In the genomic region with DNA sequence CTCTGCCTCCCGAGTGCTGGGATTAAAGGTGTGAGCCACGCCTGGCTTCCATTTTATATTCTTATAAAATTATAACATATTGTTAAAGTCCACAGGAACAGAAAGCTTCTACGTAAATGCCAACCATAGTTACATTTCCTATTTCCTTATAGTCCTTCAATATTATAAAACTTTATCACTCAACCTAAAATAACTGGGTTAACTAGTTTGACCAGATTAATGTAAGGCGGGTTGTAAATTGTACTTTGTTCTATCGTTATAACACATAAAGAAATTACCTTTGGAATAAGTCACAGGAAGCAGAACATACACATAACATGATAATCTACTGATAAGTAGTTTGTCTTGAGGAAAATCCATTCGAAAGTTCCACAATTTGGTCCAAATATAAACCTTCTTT, we compare ENCODE assay signal across 15 mouse cellular contexts.
"Had no signal": no experiment of that assay in that cellular context is flagged by ENCODE, and none has a peak within 500 bp of the region (broad histone marks: within the 10 kb centered on the region; RNA-seq: fewer than 3 reads in every experiment).

No protein-coding gene starts in this region.

- H3K9me3 ChIP-seq: neural tube, embryonic 15.5 days; stomach, embryonic 15.5 days had no signal

- H3K4me2 ChIP-seq: neural tube, embryonic 15.5 days; stomach, embryonic 15.5 days had no signal

- H3K36me3 ChIP-seq: neural tube, embryonic 15.5 days; stomach, embryonic 15.5 days had no signal

- DNase-seq: retina, postnatal 1 day; right cerebral cortex, adult 18-20 months; right cerebral cortex, postnatal 14 days; right cerebral cortex, postnatal 25 days; right cerebral cortex, postnatal 4 days; spleen, adult 18-20 months; thymus, adult 18-20 months; thymus, adult 2 months; thymus, postnatal 14 days; thymus, postnatal 25 days; thymus, postnatal 36 days; thymus, postnatal 4 days had no signal

- H3K9ac ChIP-seq: neural tube, embryonic 15.5 days; stomach, embryonic 15.5 days had no signal

- H3K27ac ChIP-seq: neural tube, embryonic 15.5 days; stomach, embryonic 15.5 days; stomach, postnatal 0 days had no signal

- H3K4me3 ChIP-seq: neural tube, embryonic 15.5 days; stomach, embryonic 15.5 days had no signal

- H3K27me3 ChIP-seq: neural tube, embryonic 15.5 days; stomach, embryonic 15.5 days had no signal

- H3K4me1 ChIP-seq: neural tube, embryonic 15.5 days; stomach, embryonic 15.5 days had no signal
